Mouse (Mus musculus) left cerebral cortex, postnatal 14 days (tissue): ENCODE measurements around the gene Cmtm3. TPM values are rescaled to one million over a fixed set of nuclear protein-coding genes. Genes with fewer than 3 reads are reported as not detected.
A peak's percentile ranks its signal among the peaks of the same experiment; 100 is the strongest.

Experiments
- DNase-seq, 2 experiments: peaks; one replicate each; pipeline ENCODE4 v3.0.0; 2021 to 2022; ENCODE audit warnings: low spot score in 2 of 2, mixed read lengths in 1 of 2
- intact Hi-C: fragments of 180-260 bp; cut with DNase I; formaldehyde crosslinking; loops from one replicate; pipeline ENCODE4 v1.15.1; 2025
- total RNA-seq, 2 experiments: library from RNA; stranded (reverse); gene quantifications; 2 replicates each; pipeline ENCODE4 v1.2.3; 2021

The Cmtm3 gene
- total RNA-seq, 2 experiments from 2014 or later = 12.2 to 21.8 TPM

- no peak for DNase-seq
- intact Hi-C loops = no loop called here
These were observed 35.9 kb downstream of the Cmtm3 start for GRCm38 (mm10) chr8:104374864-104375846.

- intact Hi-C loops = no loop called here
- peak in 1 of 2 experiments; percentile 41 for DNase-seq
These were observed 36.7 kb downstream of the Cmtm3 start for GRCm38 (mm10) chr8:104375959-104376358.

GRCm38 (mm10) chr8:104376669-104377068 is 37.5 kb downstream of the Cmtm3 start:
- intact Hi-C loops = no loop called here

GRCm38 (mm10) chr8:104379301-104379836 is 40.2 kb downstream of the Cmtm3 start:
- no peak for DNase-seq
- intact Hi-C loops = no loop called here

More at GRCm38 (mm10) chr8:104376669-104377068, 37.5 kb downstream of the Cmtm3 start:
- DNase-seq = no peak

GRCm38 (mm10) chr8:104380269-104380668 is 41.1 kb downstream of the Cmtm3 start:
- DNase-seq = no peak
- intact Hi-C loops = no loop called here

- DNase-seq = no peak
- intact Hi-C loops = no loop called here
These were observed 41.8 kb downstream of the Cmtm3 start for GRCm38 (mm10) chr8:104380961-104381411.

- DNase-seq = no peak
- intact Hi-C loops = no loop called here
These were observed 44.1 kb downstream of the Cmtm3 start for GRCm38 (mm10) chr8:104383296-104383695.

GRCm38 (mm10) chr8:104383977-104384376 is 44.8 kb downstream of the Cmtm3 start:
- intact Hi-C loops = no loop called here
- DNase-seq = no peak

- intact Hi-C loops = no loop called here
- DNase-seq = no peak
These were observed 47.5 kb downstream of the Cmtm3 start for GRCm38 (mm10) chr8:104386693-104387092.

GRCm38 (mm10) chr8:104387501-104387900 is 48.3 kb downstream of the Cmtm3 start:
- no peak for DNase-seq
- intact Hi-C loops = no loop called here

GRCm38 (mm10) chr8:104387980-104388379 is 48.8 kb downstream of the Cmtm3 start:
- DNase-seq = no peak
- intact Hi-C loops = no loop called here

GRCm38 (mm10) chr8:104390245-104390644 is 51.0 kb downstream of the Cmtm3 start:
- no peak for DNase-seq
- intact Hi-C loops = loop anchor here (5.0 kb wide), 1 partner anchor 38 kb away; no protein-coding TSS in a partner anchor

- no peak for DNase-seq
- intact Hi-C loops = loop anchor here (5.0 kb wide), 1 partner anchor 41 kb away; no protein-coding TSS in a partner anchor
These were observed 53.9 kb downstream of the Cmtm3 start for GRCm38 (mm10) chr8:104393139-104393538.

GRCm38 (mm10) chr8:104393767-104394166 is 54.6 kb downstream of the Cmtm3 start:
- DNase-seq = no peak
- intact Hi-C loops = loop anchor here (5.0 kb wide), 1 partner anchor 41 kb away; no protein-coding TSS in a partner anchor

GRCm38 (mm10) chr8:104394801-104395702 is 55.8 kb downstream of the Cmtm3 start:
- peak in 1 of 2 experiments; percentile 37 for DNase-seq
- intact Hi-C loops = loop anchor here (5.0 kb wide), 1 partner anchor 43 kb away; no protein-coding TSS in a partner anchor

- peak in 1 of 2 experiments; percentile 53 for DNase-seq
- intact Hi-C loops = no loop called here
These were observed 56.6 kb downstream of the Cmtm3 start, which contains the start of gene Cmtm4 for GRCm38 (mm10) chr8:104395703-104396357. TSS of gene Cmtm4 (minus strand) at chr8:104395807.
